Mouse (Mus musculus) megakaryocyte, adult 5-6 weeks (primary cell): ENCODE measurements at regions not wholly inside any gene's neighbourhood (a gene's known extent, or its start where the extent isn't known, plus 50 kb on each side); places are given as distances from the start of the nearest gene placed in this dataset.

Experiments used
- ATAC-seq: 2 replicates; pipeline ENCODE4 v1.8.0; 2016; ENCODE audit warnings: mild to moderate bottlenecking, inconsistent platforms; ENCODE audit not compliant: poor library complexity, severe bottlenecking

- ATAC-seq: no peak
These were observed 141.7 kb downstream of the Tfap2c start for GRCm38 (mm10) chr2:172690931-172691651.

GRCm38 (mm10) chr2:172698961-172699360 lies 149.6 kb downstream of the Tfap2c start:
- no peak for ATAC-seq

- ATAC-seq: no peak
These were observed 150.3 kb downstream of the Tfap2c start for GRCm38 (mm10) chr2:172699654-172700053.

- ATAC-seq: no peak
These were observed 161.2 kb downstream of the Tfap2c start for GRCm38 (mm10) chr2:172710641-172711040.

- ATAC-seq: no peak
These were observed 177.3 kb downstream of the Tfap2c start for GRCm38 (mm10) chr2:172726701-172727100.

- no peak for ATAC-seq
These were observed 178.2 kb downstream of the Tfap2c start for GRCm38 (mm10) chr2:172727576-172727975.

GRCm38 (mm10) chr2:172728240-172728821 lies 178.9 kb downstream of the Tfap2c start:
- no peak for ATAC-seq

- no peak for ATAC-seq
These were observed 179.8 kb downstream of the Tfap2c start for GRCm38 (mm10) chr2:172729151-172729550.

- no peak for ATAC-seq
These were observed 180.3 kb downstream of the Tfap2c start for GRCm38 (mm10) chr2:172729741-172730140.

- no peak for ATAC-seq
These were observed 182.0 kb downstream of the Tfap2c start for GRCm38 (mm10) chr2:172731408-172731807.

GRCm38 (mm10) chr2:172732453-172733210 lies 183.2 kb downstream of the Tfap2c start:
- no peak for ATAC-seq

GRCm38 (mm10) chr2:172733403-172733995 lies 184.1 kb downstream of the Tfap2c start:
- no peak for ATAC-seq

GRCm38 (mm10) chr2:172735621-172736020 lies 186.2 kb downstream of the Tfap2c start:
- no peak for ATAC-seq

- ATAC-seq: no peak
These were observed 189.7 kb downstream of the Tfap2c start for GRCm38 (mm10) chr2:172739041-172739491.

- no peak for ATAC-seq
These were observed 190.1 kb downstream of the Tfap2c start for GRCm38 (mm10) chr2:172739529-172739928.

- no peak for ATAC-seq
These were observed 188.8 kb downstream of the Bmp7 start for GRCm38 (mm10) chr2:172751364-172751763.

- no peak for ATAC-seq
These were observed 184.2 kb downstream of the Bmp7 start for GRCm38 (mm10) chr2:172755686-172756471.

GRCm38 (mm10) chr2:172756472-172756860 lies 183.7 kb downstream of the Bmp7 start:
- ATAC-seq: no peak

GRCm38 (mm10) chr2:172758497-172758896 lies 181.6 kb downstream of the Bmp7 start:
- no peak for ATAC-seq

- no peak for ATAC-seq
These were observed 174.9 kb downstream of the Bmp7 start for GRCm38 (mm10) chr2:172765260-172765659.

GRCm38 (mm10) chr2:172766403-172766802 lies 173.7 kb downstream of the Bmp7 start:
- ATAC-seq: no peak
